Mouse (Mus musculus): ENCODE results near the gene Gdpd1.
"Not testable (repeated sequence)": the region's sequence is repeated elsewhere in the genome, so short reads cannot be mapped to it uniquely, and the experiment has no call there.

Gene Gdpd1

DNA sequence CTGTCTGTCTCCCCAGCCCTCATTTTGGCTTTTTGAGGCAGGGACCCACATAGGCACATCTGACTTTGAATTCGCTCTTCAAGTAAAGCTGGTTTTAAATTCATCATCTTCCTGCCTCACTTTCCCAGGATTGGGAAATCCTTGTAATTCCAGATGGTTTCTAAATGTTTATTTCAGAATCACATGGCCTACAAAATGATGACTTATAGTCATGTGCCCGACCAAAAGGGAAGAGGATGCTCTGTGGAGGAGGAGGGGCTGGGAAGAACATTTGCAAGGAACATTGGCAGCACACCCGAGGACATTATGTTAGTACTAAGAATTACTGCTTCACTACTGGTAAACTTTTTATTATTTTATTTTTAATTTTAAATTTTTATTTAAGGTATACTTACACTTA is 48.5 kb downstream of the Gdpd1 start:
- DNase-seq = no peak

DNA sequence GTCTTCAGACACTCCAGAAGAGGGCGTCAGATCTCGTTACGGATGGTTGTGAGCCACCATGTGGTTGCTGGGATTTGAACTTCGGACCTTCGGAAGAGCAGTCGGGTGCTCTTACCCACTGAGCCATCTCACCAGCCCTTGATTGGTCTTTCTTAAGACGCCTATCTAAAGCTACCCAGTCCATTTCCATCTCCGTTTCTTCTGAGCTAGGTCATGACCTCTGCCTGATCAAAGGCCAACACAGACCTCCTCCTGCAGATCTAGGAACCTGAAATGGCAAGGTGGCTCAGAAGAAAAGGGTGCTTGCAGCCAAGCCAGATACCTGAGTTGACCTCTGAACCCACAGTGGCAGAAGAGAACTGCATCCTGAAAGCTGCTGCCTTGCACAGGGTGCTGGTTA is 50.6 kb downstream of the Gdpd1 start:
- not testable (repeated sequence) for DNase-seq

DNA sequence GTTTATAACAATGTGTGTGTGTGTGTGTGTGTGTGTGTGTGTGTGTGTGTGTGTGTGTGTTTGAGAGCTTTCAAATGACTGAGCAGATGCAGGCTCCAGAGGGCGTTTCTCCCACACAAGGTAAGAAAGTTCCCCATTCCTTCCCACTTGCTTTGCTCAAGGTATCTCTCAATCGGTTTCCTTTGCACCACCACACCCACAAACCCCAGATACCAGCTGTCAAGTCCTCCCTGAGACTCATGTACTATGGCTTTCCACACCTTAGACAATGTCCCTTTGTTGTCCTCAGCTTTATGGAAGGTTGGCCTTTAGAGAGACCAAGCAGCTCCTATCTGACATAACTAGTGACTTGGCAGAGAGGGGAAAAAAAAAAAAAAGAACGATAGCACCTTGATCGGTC is 51.1 kb downstream of the Gdpd1 start:
- no peak for DNase-seq

DNA sequence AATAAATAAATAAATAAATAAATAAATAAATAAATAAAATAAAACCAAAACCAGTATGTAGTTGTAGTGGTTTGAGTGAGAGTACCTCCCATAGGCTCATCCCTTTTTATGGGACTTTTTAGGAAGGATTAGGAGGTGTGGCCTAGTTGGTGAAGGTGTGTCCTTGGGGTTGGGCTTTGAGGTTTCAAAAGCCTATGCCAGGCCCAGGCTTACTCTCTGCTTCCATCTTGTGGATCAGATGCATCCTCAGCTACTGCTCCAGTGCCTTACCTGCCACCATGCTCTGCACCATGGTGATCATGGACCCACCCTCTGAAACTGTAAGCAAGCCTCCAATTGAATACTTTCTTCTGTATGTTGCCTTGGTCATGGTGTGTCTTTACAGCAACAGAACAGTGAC is 52.3 kb downstream of the Gdpd1 start:
- no peak for DNase-seq

DNA sequence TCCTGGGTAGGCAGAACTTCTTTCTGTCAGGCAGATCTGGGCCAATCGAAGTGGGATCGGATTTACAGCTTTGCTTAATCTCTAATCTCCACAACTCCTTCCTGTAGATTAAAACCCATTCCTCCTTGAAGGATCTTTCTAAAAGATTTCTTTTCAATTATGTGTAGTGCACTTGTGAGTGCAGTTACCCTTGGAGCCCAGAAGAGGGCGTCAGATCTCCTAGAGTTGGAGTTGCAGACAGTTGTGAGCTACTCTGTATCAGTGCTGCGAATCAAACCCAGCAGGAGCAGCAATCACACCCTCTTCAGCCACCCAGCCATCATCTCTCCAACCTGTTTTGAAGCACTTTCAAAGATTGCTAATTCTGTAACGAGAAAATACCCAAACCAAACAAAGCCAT is 53.4 kb downstream of the Gdpd1 start:
- DNase-seq = no peak

DNA sequence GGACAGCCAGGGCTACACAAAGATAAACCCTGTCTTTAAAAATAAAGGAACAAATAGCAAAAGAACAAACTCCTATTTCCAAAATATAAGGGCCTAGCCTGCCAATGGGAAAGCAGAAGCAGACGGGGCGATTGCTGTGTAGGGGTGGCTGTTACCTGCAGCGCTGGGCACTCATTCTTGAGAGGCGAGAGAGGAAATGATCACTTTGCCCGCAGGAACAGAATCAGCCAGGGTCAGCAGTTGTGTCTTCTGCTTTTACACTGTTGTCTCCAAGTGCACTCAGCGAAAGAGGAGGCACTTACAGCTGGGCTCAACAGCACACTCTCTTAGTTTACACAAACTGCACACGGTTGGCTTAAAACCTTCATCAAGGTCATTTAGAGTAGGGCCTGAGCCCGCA is 54.4 kb downstream of the Gdpd1 start:
- no peak for DNase-seq

DNA sequence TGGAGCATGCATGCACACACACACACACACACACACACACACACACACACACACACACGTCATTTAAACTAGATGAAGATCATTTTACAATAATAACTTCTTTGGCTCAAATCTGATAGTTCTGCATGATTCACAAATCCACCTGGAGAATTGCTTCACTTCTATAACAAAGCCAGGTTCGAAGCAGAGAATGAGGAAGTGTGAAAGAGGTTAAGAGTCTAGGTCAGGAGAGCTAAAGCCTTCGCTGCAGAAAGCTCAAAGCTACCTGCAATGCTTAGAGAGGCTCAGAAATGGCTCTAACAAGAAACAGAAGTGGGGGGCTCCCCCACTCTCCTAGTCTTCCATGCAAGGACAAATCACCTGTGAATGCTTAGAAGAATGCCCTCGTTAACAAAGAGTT is 55.8 kb downstream of the Gdpd1 start:
- DNase-seq = no peak

DNA sequence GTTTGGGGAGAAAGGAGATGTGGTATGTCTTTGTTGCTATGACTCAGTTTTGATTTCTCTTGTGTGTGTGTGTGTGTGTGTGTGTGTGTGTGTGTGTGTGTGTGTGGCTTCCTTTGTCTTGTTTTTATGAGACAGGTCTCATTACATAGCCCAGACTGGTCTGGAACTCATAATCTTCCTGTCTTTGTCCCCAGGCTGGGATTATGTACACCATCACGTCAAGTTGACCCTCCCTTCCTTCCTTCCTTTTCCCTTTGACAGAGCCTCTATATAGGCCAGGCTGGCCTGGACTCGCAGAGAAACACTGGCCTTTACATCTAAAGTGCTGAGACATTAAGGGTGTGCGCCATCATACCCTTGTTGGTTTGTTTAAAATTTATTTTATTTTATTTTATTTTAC is 58.2 kb downstream of the Gdpd1 start:
- DNase-seq = no peak

DNA sequence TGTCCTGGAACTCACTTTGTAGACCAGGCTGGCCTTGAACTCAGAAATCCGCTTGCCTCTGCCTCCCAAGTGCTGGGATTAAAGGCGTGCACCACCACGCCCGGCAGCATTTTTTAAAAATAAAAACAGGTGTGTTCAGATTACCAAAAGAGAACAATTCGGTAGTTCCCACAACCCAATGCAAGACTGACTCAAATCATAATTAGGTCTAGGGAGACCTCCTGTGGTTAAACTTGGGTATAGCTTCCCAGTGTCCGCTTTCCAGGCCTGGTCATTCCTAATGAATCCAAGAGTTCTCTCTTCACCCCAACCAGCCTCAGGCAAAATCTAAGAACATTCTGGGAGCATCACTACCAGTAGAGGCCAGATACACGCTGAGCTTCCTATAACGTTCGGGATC is 63.4 kb downstream of the Gdpd1 start:
- peak; percentile 45 to 77 for DNase-seq

DNA sequence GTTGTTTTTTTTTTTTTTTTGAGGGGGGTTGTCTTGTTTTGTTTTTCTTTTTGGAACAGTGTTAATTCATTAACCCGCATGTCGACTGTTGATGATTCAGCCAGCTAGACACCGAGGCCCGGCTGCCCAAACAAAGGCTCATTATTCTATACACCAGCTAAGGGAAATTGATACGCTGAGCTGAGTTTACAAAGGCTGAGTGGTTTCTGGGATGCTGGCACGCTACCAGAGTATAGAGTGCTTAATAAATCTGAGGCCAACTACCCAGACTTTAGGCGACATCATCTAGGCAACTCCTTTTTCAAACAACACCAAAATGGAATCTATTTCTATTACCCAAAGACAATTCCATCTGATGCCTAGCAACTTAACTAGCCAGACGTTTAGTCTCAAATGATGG is 66.5 kb downstream of the Gdpd1 start:
- DNase-seq = no peak

DNA sequence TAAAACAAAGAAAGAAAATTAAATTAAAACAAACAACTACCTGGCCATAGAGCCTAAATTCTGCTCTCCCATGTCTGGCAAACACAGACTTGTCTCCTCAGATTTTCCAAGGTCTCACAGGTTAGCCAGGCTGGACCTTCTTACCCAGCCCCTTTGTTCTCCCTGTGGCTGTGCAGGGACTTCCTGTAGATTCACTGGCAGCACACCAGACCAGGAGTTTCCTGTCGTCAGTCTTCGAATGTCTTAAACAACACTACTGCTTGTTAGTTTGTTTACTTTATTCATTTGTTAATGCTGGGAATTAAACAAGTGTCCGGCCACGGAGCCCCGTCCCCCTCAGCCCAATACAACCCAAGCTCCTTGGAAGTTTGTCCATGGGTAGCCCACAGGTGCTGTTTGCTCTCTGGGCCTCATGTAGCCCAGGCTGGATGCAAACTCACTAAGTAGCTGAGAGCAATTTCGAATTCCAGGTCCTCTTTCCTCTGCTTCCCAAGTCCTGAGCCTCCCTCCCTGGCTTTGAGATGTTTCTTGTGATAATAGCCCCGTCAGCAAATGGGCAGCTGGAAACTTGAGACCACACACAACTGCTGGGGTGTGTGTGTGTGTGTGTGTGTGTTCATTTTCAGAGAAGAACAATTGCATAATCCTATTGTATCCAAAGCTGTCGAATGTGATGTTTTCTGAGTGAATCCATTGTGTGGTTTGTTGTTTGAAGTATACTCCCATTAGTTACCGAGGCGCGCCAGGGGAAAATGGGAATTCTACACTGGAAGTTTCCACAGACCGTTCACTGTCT is 68.7 kb downstream of the Gdpd1 start:
- no peak for DNase-seq

DNA sequence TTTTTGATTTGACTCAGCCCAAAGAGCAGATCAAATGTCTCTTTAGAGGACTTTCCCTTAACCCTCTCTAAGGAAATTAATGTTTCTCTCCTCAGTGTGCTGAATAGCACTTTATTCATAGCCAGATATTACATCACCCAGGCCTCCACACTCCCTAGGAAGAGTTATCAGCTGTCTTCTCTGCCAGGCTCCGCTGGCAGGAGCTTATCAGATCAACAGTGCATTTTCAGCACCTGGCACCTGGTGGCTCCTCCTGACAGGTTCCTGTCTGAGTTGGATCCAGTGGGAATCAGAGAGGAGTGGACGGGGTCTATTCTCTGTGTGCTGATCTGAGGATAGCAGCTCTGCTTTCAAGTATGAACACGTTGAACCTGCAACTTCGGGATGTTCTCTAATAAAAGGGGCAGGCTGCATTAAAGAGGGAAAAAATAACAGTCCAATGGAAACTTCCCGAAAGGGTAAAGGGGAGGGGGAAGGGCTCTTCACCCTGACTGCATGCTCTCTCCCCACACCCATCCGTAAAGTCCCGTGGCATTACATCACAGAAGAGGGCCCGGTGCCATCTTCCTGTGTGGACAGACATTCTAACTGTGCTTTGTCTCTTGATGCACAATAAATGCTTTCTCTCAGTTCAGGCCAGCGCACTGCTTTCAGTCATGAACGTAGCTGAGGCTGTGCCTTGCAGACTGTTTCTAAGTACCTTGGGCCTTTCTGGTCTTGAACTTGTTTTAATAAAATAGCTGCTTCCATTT is 71.6 kb downstream of the Gdpd1 start:
- no peak for DNase-seq

DNA sequence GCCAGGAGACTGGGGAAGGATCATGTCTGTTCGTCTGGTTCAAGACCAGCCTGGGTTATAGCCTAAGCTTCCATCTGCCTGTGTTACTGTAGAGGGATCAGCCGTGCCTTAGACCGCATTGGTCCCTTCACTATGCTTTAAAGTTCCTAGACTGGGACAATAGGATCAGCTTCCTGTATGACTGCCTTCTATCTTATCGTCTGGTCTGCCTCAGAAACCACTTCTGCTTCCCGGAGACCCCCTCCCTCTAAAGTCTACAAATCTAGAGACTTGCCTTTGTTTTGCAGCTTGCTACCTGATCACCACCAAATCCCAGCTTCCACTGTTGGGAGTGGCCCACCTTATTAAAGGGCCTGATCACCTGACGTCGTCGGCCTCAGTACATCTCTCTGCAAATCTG is 72.6 kb downstream of the Gdpd1 start:
- DNase-seq = no peak

DNA sequence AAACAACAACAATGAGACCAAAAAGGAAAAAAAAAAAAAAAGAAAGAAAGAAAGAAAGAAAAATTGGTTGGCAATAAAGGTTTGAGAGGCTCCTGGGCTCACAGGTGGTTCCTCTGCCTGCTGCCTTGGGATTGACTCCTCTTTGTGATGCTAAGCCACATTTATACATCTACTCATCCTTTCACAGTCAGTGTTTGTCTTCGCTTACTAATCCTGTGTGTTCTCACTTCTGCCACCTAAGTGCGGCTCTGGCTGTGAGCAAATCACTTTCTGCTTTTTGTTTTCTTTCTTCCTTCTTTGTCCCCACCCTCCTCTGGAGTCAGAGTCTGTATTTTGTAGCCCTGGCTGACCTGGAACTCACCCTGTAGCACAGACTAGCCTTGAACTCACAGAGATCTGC is 77.6 kb downstream of the Gdpd1 start:
- no peak for DNase-seq

DNA sequence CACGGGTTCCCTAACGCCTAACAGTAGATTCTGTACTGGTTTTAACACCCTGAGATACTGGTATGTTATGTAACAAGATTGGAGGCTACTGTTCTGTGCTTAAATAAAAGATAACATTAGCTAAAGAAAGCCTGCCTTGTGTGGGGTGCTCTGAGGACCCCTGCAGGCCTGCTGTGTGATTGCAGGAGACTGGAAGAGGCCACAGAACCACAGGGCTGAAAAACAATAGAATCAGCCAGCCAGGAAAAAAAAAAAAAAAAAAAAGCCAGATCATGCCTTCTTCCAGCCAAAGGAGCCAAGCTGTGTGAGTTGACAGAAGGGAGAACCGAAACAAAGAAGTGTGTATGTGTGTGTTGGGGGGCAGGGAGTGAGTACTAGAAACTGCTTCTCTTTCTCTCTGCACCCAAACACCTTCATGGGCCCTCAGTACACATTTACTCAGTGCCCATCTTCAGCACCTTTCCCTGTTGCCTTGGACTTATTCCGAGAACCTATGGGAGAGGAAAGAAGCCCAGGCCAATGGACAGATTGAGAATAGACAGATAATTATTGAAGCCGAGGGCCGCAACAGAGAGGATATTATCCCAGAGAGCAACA is 78.1 kb downstream of the Gdpd1 start:
- peak; percentile 71 to 78 for DNase-seq

DNA sequence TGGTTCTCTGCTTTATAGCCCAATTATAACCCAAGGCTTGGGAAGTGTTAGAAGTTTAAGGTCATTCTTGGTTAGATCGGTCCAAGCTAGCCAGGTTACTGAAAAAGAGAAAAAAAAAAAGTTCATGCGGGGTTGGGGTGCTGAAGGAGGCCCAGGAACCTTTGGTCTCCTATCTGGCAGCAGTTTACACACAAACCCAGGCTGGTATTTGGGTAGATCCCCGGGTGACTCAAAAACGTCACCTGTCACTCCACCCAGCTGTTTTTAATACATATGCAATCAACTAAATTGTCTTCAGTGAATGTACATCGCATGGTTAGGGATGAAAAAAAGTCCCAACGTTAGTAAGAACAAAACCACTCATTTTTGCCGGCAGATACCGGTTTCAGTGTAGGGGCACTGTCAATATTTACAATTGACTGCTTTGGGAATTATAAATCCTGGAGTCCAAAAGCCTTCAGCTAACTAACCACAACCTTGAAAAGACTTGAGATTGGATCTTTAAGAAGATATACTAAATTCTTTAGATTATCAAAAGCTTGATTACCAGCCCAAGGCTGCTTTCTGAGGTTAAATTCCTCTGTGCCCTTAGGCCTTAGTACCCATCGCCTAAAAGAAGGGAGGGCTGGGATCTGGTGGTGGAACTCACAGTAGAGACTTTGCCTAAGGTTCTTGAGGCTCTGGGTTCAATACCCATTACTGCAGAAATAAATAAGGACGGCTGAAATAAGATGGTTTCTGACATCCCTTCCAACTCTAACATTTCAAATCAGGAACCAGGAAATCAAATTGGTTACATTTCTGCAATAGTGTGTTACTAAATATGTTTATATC is 78.9 kb downstream of the Gdpd1 start:
- no peak for DNase-seq

DNA sequence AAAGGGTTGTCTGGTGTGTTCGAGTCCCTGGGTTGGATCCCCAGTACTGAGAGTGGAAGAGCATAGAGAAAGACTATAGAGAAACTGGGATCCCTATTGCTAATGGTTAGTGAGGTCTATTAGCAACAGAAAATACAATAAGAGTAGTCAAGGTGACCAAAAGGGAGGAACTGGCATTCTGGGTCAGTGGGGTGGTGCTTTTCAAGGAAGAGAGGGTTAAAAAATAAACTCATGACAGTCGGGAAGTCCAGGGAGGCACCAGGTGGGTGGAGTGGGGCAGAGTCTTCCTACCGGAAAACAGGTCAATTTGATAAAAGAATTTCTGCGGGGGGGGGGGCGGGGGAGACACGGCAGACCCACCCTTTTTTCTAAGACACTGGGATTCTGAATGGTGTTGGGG is 79.5 kb downstream of the Gdpd1 start:
- no peak for DNase-seq

DNA sequence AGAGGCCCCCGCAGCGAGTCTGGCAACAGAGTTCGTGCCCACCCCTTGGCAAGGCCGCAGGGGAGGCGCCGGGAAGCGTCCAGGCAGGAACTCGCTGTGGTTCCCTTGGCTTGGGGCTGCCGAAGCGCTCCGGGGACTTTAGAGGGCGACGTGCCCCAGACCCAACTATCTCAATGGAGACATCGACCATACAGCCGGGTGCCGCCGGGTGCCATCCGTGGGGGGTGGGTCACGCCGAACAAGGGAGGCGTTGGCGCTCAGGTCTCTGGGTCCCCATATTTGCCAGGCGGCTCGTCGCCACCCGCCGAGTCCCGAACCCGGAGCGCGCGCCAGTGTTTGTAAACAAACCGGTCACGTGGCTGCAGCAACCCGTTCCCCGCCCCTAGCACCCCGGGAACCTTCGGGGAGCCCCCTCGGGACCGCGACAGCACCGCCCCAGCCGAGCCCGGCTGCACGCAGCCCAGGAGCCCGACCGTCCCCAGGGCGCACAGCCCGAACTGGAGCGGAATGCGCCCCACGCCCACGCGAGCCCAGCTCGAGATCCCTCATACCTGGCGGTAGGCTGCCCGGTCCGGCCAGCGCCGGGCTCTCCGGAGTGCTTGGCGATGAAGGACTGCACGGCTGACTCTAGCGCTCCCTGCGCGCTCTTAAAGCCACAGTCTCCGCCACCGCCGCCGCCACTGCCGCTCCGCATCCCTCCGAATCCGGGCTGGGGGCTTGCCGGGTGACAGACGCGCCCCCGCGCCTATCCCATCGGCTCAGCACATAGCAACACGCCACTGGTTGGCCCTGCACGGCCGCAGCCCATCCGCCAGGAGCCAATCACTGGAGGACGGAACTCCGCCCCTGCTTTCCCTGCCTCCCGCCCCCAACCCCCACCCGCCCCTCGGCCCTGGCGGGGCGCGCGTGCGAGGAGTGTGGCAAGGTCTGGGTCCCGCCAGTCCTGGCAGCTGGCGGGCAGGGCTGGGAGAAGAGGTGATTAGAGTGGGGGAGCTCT is 80.5 kb downstream of the Gdpd1 start, which contains the start of gene Ypel2:
Gene Ypel2 (minus strand): TSS at position 667 of the 997 bp plus-strand sequence.
- DNase-seq = peak; percentile 95 to 98

DNA sequence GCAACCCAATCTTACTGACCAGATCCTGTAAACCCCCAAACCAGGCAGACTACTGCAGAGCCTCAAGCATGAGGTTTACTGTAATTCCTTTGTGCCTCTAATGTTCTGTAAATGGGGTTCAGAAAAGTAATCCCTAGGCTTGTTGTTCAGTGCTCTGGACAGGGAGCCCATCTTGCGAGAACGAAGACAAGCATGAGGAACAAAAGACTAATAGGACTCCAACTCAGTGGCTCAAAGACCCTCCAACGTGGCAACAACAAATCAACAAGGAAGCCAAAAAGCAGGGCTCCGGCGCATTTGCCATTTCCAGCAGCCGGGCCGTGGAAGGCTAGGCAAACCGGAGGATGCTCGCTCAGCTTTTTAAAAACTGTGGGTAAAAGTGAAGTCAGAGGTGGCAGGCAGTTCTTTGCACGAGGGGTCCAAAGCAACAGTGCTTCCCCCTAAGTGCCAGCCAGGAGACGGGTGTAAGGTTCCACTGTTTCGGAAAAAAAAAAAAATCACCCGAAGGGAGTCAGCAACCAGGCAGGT is 81.3 kb downstream of the Gdpd1 start:
- DNase-seq = no peak

DNA sequence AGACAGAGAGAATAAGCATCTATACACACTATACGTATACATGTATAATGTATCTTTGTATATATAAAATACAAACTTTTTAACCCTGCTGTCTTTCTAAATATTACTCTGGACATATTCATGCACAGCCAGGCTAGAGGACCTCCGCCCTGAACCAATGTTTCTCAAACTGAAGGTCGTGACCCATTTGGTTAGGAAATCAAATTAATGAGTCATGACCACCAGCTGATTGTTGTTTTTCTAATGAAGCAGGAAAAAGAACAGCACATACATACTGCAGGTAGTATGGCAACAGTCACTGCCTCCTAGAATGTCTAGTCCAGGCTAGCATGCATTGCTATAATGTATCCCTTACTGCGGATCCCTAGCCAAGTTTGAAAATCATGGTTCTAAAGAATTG is 82.6 kb downstream of the Gdpd1 start:
- DNase-seq = no peak

DNA sequence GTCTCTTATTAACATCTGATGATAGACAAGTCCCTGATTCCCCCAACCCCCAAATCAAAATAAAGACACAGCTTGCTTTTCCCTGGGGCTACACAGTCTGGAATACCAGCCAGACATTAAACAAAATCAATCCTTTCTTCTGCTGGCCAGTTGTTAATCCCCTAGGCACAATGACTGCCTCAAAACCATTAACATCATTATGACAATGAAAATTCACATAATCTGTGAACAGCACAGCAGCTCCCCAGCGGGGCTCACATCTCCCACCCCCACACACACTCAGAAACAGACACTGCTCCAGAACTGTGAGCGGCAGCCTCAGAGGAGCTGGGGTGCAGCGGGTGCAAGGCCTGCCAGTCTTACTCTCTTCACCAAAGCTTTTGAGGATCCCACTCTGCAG is 83.6 kb downstream of the Gdpd1 start:
- DNase-seq = no peak

DNA sequence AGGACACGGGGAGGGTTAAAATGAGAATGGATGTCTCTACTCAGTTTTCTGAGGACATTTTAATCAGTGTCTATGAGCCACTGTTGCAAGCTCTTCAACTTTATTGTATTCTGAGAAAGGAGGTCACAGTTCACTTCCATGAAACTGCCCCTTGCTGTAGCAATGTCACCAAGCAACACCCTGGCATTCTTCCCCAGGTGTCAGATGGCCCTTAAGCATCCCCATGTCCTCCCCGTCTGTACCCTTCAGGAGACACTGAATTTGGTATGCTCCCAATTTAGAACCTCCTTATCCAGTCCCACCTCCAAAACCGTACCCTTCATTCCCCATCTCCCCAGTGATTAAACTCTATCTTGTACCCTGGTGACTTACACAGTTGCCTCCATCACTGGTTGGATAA is 88.9 kb downstream of the Gdpd1 start:
- peak; percentile 47 for DNase-seq

Measured in cerebellum, postnatal 36 days (tissue).